ENCODE assay signal across 29 mouse cellular contexts in the genomic region with DNA sequence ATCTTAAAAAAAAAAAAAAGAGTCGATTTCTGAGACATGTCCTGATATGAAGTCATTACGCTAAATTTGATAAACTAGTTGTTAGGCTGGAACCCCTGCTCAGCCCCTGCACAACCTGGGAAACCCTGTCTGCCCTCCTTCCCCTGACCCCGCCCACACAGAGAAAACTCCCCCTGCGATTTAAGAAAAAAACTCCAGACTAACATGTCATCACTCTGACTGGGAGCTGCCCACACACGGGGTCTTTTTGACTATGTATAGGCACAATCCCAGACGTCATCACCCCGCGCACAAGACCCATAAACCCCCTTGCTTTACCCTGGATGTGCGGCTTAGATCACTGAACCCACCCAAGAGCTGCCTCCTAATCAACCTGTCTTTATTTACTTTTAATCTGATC. TPM values are rescaled to one million over a fixed set of nuclear protein-coding genes. Genes with fewer than 3 reads are reported as not detected.
DNase-seq lines count a peak whose midpoint lies in the region; ATAC-seq and TF ChIP-seq lines count a peak whose summit lies in the region.
"Had no signal": no experiment of that assay in that cellular context is flagged by ENCODE, and none has a peak within 500 bp of the region (broad histone marks: within the 10 kb centered on the region; RNA-seq: fewer than 3 reads in every experiment).

No protein-coding gene starts in this region.

- no peak overlapping the region for H3K9ac ChIP-seq in neural tube, embryonic 15.5 days (replicated peaks)
- H3K9ac ChIP-seq in intestine, postnatal 0 days (ENCODE audit: low read depth, low read length): no peak overlapping the region
- H3K9ac ChIP-seq: heart, embryonic 12.5 days; hindbrain, embryonic 13.5 days; limb, embryonic 15.5 days; liver, embryonic 13.5 days; midbrain, embryonic 13.5 days had no signal

- TF ChIP-seq CTCF in intestine, postnatal 0 days (IDR thresholded peaks at IDR 0.05; ENCODE audit: low read depth): no peak

- no peak overlapping the region for H3K4me2 ChIP-seq in neural tube, embryonic 15.5 days
- no peak overlapping the region for H3K4me2 ChIP-seq in intestine, postnatal 0 days (replicated peaks; ENCODE audit: low read depth)
- H3K4me2 ChIP-seq: heart, embryonic 12.5 days; hindbrain, embryonic 13.5 days; limb, embryonic 15.5 days; liver, embryonic 13.5 days; midbrain, embryonic 13.5 days had no signal

- no peak overlapping the region for H3K27ac ChIP-seq in neural tube, embryonic 15.5 days (replicated peaks)
- no peak overlapping the region for H3K27ac ChIP-seq in intestine, postnatal 0 days (ENCODE audit: low read depth, low read length)
- H3K27ac ChIP-seq: gastrocnemius, adult 2 months; heart, adult 2 months; hindbrain, embryonic 13.5 days; limb, embryonic 10.5 days; limb, embryonic 15.5 days; liver, embryonic 13.5 days; midbrain, embryonic 13.5 days had no signal

- no peaks in the 10 kb centered on the region for H3K36me3 ChIP-seq in neural tube, embryonic 15.5 days
- H3K36me3 ChIP-seq in intestine, postnatal 0 days (ENCODE audit: control insufficient read depth, insufficient read depth): no peaks in the 10 kb centered on the region
- H3K36me3 ChIP-seq: heart, embryonic 12.5 days; hindbrain, embryonic 13.5 days; limb, embryonic 10.5 days; limb, embryonic 15.5 days; liver, embryonic 13.5 days; midbrain, embryonic 13.5 days had no signal

- no peaks in the 10 kb centered on the region for H3K27me3 ChIP-seq in neural tube, embryonic 15.5 days (replicated peaks)
- no peaks in the 10 kb centered on the region for H3K27me3 ChIP-seq in intestine, postnatal 0 days (replicated peaks; ENCODE audit: control insufficient read depth, insufficient read depth, low read length)
- H3K27me3 ChIP-seq: heart, embryonic 12.5 days; hindbrain, embryonic 13.5 days; limb, embryonic 15.5 days; liver, embryonic 13.5 days; megakaryocyte, embryonic 14.5 days had no signal

- WGBS in neural tube, embryonic 15.5 days: 88% methylated on average over 9 of the region's 9 CpGs
- WGBS in intestine, postnatal 0 days: 81% methylated on average over 9 of the region's 9 CpGs

- no peaks in the 10 kb centered on the region for H3K9me3 ChIP-seq in neural tube, embryonic 15.5 days (replicated peaks)
- no peaks in the 10 kb centered on the region for H3K9me3 ChIP-seq in intestine, postnatal 0 days (ENCODE audit: control insufficient read depth)
- H3K9me3 ChIP-seq: hindbrain, embryonic 13.5 days; limb, embryonic 10.5 days; limb, embryonic 15.5 days; liver, embryonic 13.5 days; midbrain, embryonic 13.5 days had no signal

- no peak overlapping the region for H3K4me3 ChIP-seq in neural tube, embryonic 15.5 days (replicated peaks)
- no peak overlapping the region for H3K4me3 ChIP-seq in intestine, postnatal 0 days (ENCODE audit: low read depth, low read length)
- H3K4me3 ChIP-seq: erythroblast, embryonic 14.5 days; gastrocnemius, adult 2 months; heart, adult 2 months; heart, embryonic 12.5 days; hindbrain, embryonic 13.5 days; limb, embryonic 10.5 days; limb, embryonic 15.5 days; liver, embryonic 13.5 days; megakaryocyte, embryonic 14.5 days; midbrain, embryonic 13.5 days had no signal

- DNase-seq in cerebellum, adult 9-11 months: peak; percentile 27
- peak; percentile 16 for DNase-seq in neural tube, embryonic 10.5 days (ENCODE audit: extremely low spot score, low spot score)
- peak; percentile 94 for DNase-seq in ES-CJ7 (ENCODE audit: low read depth, low spot score)
- no peak for DNase-seq in adrenal gland, postnatal 36 days
- DNase-seq: adrenal gland, postnatal 25 days; cerebellum, adult 8-10 months; gastrocnemius, adult 2 months; heart, adult 2 months; heart, postnatal 4 days; layer of hippocampus, postnatal 36 days; liver, embryonic 13.5 days; lung, adult 18-20 months; lung, postnatal 4 days; right cerebral cortex, adult 18-20 months; spleen, adult 18-20 months; thymus, adult 2 months; thymus, postnatal 36 days had no signal

- no peak for ATAC-seq in cerebellum, adult (ENCODE audit: insufficient number of reproducible peaks, low FRiP score, low TSS enrichment)
- ATAC-seq in neural tube, embryonic 15.5 days (ENCODE audit: low FRiP score): no peak
- ATAC-seq in intestine, postnatal 0 days: no peak
- ATAC-seq: forebrain, embryonic 16.5 days; lung, postnatal 0 days; midbrain, embryonic 13.5 days had no signal

- peaks cover 23% of the 10 kb centered on the region for H3K4me1 ChIP-seq in neural tube, embryonic 15.5 days
- H3K4me1 ChIP-seq in intestine, postnatal 0 days (replicated peaks; ENCODE audit: control insufficient read depth, insufficient read depth, low read length): peaks cover 4% of the 10 kb centered on the region; the same call in 1 of the 2 replicates

RNA-seq across cellular contexts. Expression of gene Morc3, which starts 1.9 kb away (rescaled TPM):
- polyA plus RNA-seq in neural tube, embryonic 15.5 days (2015; fragmentation: Nextera tagmentation; extraction: Ambion mirVana): 31.9 and 32.1 TPM in 2 replicates
- polyA plus RNA-seq in intestine, postnatal 0 days (2015; fragmentation: Nextera tagmentation; extraction: Ambion mirVana): 15.5 and 20.0 TPM in 2 replicates
- 10 to 100 TPM; 28.9 to 44.8 TPM for total RNA-seq in adrenal gland, postnatal 36 days (2021)

RNA-seq across cellular contexts. Expression of gene Chaf1b, which starts 53.6 kb away (rescaled TPM):
- polyA plus RNA-seq in neural tube, embryonic 15.5 days (2015; fragmentation: Nextera tagmentation; extraction: Ambion mirVana): 13.2 and 26.7 TPM in 2 replicates
- 18.6 and 19.4 TPM in 2 replicates for polyA plus RNA-seq in intestine, postnatal 0 days (2015; fragmentation: Nextera tagmentation; extraction: Ambion mirVana)
- 1 to 10 TPM; 3.0 to 3.9 TPM for total RNA-seq in adrenal gland, postnatal 36 days (2021)

Comparison
In these comparisons a context has a peak if more than half of its experiments do, and no peak if none do; other contexts are left out.
1. DNase-seq: peak in cerebellum, adult 9-11 months (single experiment), neural tube, embryonic 10.5 days (single experiment) and ES-CJ7 (single experiment); none in adrenal gland, postnatal 36 days (0 of 2).